Mouse (Mus musculus) thymus, adult 2 months (tissue): ENCODE measurements at regions not wholly inside any gene's neighbourhood (a gene's known extent, or its start where the extent isn't known, plus 50 kb on each side); places are given as distances from the start of the nearest gene placed in this dataset.

Source experiments
- CTCF ChIP-seq: fragments of 200-500 bp; IDR thresholded peaks from 2 replicates; pipeline ENCODE4 v1.5.1; 2012; ENCODE audit warnings: mild to moderate bottlenecking, control low read depth, low read length, moderate library complexity, borderline replicate concordance; ENCODE audit not compliant: control insufficient read depth, poor library complexity, insufficient read depth; ENCODE audit errors: extremely low read depth
- POLR2A ChIP-seq: fragments of 200-500 bp; IDR thresholded peaks from 2 replicates; pipeline ENCODE4 v1.6.1; 2012; ENCODE audit warnings: mild to moderate bottlenecking, low read length, control low read depth, moderate library complexity; ENCODE audit not compliant: control insufficient read depth, poor library complexity, insufficient read depth; ENCODE audit errors: extremely low read depth

DNA sequence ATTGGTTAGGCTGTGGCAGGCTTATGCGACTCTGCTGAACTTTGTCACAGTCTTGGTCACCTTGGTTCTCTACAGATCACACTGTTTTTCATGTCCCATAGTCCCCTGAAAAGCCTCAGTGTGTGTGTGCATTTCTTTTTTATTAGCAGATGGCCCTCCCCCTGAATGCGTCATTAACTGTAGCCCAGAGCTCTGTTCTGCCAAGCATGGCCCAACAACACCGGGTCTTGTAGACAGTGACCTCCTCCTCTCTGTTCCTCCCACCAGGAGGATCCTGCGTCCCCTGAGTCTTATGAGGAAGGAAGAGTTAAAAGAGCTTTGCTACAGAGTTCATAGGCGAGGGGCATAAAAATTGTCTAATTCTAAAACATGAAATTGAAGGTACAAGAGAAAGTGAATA lies 103.5 kb upstream of the Rpl34 start:
- TF ChIP-seq CTCF (no peak), POLR2A (no peak)
